Mouse (Mus musculus) stomach, postnatal 0 days (tissue): ENCODE measurements around the gene Sub1. TPM values are rescaled to one million over a fixed set of nuclear protein-coding genes. Genes with fewer than 3 reads are reported as not detected.

Experiments
- ATAC-seq: fragments of 200-750 bp; cut with Nextera tagmentation; 2 replicates; pipeline ENCODE4 v1.8.0; 2017; ENCODE audit not compliant: low FRiP score, low TSS enrichment
- DNase-seq: peaks from one replicate; pipeline ENCODE4 v3.0.0-alpha.2; 2016; ENCODE audit warnings: low spot score
- H3K27ac ChIP-seq: fragments of 300-500 bp; sonication (generic); replicated peaks from 2 replicates; pipeline ENCODE4 v1.5.1; 2014; ENCODE audit warnings: mild to moderate bottlenecking, control low read depth
- H3K27me3 ChIP-seq: fragments of 300-500 bp; sonication (generic); 2 replicates; pipeline ENCODE4 v1.6.1; 2014; ENCODE audit warnings: low read length; ENCODE audit not compliant: control insufficient read depth, insufficient read depth
- H3K36me3 ChIP-seq: fragments of 300-500 bp; sonication (generic); 2 replicates; pipeline ENCODE4 v1.6.1; 2014; ENCODE audit warnings: low read length, mixed read lengths; ENCODE audit not compliant: control insufficient read depth, insufficient read depth
- H3K4me1 ChIP-seq: fragments of 300-500 bp; sonication (generic); replicated peaks from 2 replicates; pipeline ENCODE4 v1.6.1; 2014; ENCODE audit warnings: antibody characterized with exemption; ENCODE audit not compliant: control insufficient read depth, insufficient read depth
- H3K4me2 ChIP-seq: fragments of 300-500 bp; sonication (generic); replicated peaks from 2 replicates; pipeline ENCODE4 v1.6.1; 2014; ENCODE audit warnings: low read depth, mild to moderate bottlenecking, control low read depth, moderate library complexity
- H3K4me3 ChIP-seq: fragments of 300-500 bp; sonication (generic); 2 replicates; pipeline ENCODE4 v1.5.1; 2014; ENCODE audit warnings: low read depth, low read length, control low read depth
- H3K9ac ChIP-seq: fragments of 300-500 bp; sonication (generic); 2 replicates; pipeline ENCODE4 v1.6.1; 2014; ENCODE audit warnings: mild to moderate bottlenecking, low read length, control low read depth, mixed read lengths
- H3K9me3 ChIP-seq: fragments of 300-500 bp; sonication (generic); 2 replicates; pipeline ENCODE4 v1.6.1; 2016; ENCODE audit warnings: low read length; ENCODE audit not compliant: control insufficient read depth
- CTCF ChIP-seq: IDR thresholded peaks from 2 replicates; pipeline ENCODE4 v1.5.1; 2016; ENCODE audit warnings: antibody characterized with exemption, low read depth, mild to moderate bottlenecking, moderate library complexity
- EP300 ChIP-seq: optimal IDR thresholded peaks from 2 replicates; pipeline ENCODE3; 2016; ENCODE audit warnings: antibody characterized with exemption
- WGBS: fragments of 180-500 bp; shearing (Covaris S2); extraction: QIAGEN DNeasy Blood & Tissue Kit; methylation state at CpG from one replicate; pipeline ENCODE4 v1.1.7; 2014; 5-methylcytosine and 5-hydroxymethylcytosine counted together
- polyA plus RNA-seq: library from polyadenylated mRNA; unstranded; fragments of >200 nt; fragmentation: Nextera tagmentation; extraction: Ambion mirVana; gene quantifications from 2 replicates; pipeline ENCODE4 v1.2.1, GENCODE M21; 2015

Sub1 gene
- polyA plus RNA-seq, 1 experiment from 2014 or later = 519 TPM

DNA sequence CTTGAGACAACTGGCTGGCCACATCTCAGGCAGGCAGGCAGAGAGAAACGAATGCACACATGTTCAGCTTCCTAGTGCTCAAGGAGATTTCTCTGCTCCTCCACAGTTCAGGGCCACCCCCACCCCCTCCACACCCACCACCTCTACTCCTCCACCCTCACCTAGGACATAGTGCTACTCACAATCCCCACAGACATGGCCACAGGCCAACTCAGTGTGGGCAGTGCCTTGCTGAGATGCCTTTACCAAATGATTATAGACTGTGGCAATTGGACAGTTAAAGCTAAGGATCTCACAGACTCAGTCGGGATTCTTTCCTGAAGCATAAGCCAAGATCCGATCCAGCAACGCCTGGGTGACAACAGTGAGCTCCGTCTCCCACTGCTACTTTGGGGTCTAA, 39.9 kb upstream of the Sub1 start:
- ATAC-seq (0 out of 2 replicates have a peak, but pooled peaks have one; percentile 25), DNase-seq (no peak)
- no peak overlapping the region for H3K4me2 ChIP-seq
- no peak for TF ChIP-seq CTCF
- H3K4me3 ChIP-seq = no peak overlapping the region
- H3K36me3 ChIP-seq = no peaks in the 10 kb centered on the region
- H3K27me3 ChIP-seq = no peaks in the 10 kb centered on the region
- H3K27ac ChIP-seq = no peak overlapping the region
- 56% methylated on average over 5 of the region's 5 CpGs for WGBS
- no peak overlapping the region for H3K9ac ChIP-seq
- no peaks in the 10 kb centered on the region for H3K4me1 ChIP-seq
- H3K9me3 ChIP-seq = no peaks in the 10 kb centered on the region

DNA sequence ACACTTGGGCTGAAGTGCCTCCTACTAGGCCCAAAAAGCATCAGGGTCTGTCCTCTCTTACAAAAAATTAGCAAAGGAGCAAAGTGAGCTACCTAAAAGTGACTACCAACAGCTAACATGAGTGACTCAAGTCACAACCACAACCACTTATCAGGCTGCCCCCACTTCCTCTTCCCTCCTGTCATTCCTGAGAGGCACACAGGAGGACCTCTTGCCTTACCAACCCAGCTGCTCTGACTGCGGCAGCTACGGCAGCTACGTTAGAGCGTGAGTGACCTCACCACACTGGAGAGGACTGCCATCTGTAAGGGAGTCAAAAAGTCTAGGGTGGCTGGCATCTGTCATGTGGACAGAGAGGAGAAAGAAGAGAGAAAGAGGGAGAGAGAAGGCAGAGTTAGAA, 37.5 kb upstream of the Sub1 start:
- TF ChIP-seq CTCF = no peak
- no peak for TF ChIP-seq EP300
- Histone ChIP-seq H3K4me3 (no peak overlapping the region), H3K27ac (no peak overlapping the region), H3K9ac (no peak overlapping the region), H3K36me3 (no peaks in the 10 kb centered on the region), H3K27me3 (no peaks in the 10 kb centered on the region), H3K4me1 (no peaks in the 10 kb centered on the region), H3K9me3 (no peaks in the 10 kb centered on the region), H3K4me2 (no peak overlapping the region)
- ATAC-seq (no peak), DNase-seq (no peak)
- 86% methylated on average over 4 of the region's 4 CpGs for WGBS

DNA sequence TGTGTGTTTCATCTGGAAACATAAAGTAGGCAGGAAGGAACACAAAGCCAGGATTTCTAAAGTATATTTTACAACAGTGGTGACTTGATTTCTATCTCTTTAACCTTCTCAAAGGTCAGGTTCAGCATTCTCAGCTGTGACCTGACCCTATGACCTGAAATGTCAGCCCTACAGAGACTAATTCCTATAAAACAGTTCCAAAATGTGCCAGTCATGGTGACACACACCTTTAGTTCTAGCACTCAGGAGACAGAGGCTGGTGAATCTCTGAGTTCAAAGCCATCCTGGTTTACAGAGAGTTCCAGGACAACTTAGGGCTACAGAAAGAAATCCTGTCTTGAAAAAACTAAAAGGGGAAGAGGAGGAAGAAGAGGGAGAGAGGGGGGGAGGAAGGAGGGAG, 36.4 kb upstream of the Sub1 start:
- TF ChIP-seq CTCF = no peak
- TF ChIP-seq EP300 = no peak
- no peak for ATAC-seq
- H3K4me3 ChIP-seq = no peak overlapping the region

DNA sequence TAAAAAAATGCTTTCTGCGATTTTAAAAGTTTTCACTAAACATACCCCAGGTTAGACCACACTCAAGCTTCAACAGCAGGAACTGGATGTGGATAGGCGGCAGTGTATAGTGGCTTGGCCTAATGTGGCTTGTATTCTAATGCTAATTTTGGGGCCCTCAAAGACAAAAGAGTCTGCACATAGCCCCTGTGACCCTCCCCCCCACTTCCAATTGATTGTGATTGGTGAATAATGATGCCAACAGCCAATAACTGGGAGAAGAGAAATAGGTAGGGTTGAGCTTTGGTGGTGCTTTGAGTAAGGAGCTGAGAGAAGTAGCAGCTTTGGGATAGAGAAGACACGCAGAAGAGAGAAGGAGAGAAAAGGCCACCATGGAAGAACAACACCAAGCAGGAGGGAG, 35.7 kb upstream of the Sub1 start:
- Histone ChIP-seq H3K36me3 (no peaks in the 10 kb centered on the region), H3K4me3 (no peak overlapping the region), H3K4me2 (no peak overlapping the region), H3K4me1 (no peaks in the 10 kb centered on the region), H3K9ac (no peak overlapping the region), H3K27me3 (no peaks in the 10 kb centered on the region), H3K27ac (no peak overlapping the region), H3K9me3 (no peaks in the 10 kb centered on the region)
- ATAC-seq (no peak), DNase-seq (no peak)
- 86% methylated on average over 3 of the region's 3 CpGs for WGBS
- TF ChIP-seq EP300 (no peak), CTCF (no peak)

More for the DNA sequence above, 36.4 kb upstream of the Sub1 start:
- no peaks in the 10 kb centered on the region for H3K36me3 ChIP-seq
- no peaks in the 10 kb centered on the region for H3K4me1 ChIP-seq
- no peak overlapping the region for H3K4me2 ChIP-seq
- no peak for DNase-seq
- H3K9me3 ChIP-seq = no peaks in the 10 kb centered on the region
- H3K9ac ChIP-seq = no peak overlapping the region
- H3K27ac ChIP-seq = no peak overlapping the region
- no peaks in the 10 kb centered on the region for H3K27me3 ChIP-seq

DNA sequence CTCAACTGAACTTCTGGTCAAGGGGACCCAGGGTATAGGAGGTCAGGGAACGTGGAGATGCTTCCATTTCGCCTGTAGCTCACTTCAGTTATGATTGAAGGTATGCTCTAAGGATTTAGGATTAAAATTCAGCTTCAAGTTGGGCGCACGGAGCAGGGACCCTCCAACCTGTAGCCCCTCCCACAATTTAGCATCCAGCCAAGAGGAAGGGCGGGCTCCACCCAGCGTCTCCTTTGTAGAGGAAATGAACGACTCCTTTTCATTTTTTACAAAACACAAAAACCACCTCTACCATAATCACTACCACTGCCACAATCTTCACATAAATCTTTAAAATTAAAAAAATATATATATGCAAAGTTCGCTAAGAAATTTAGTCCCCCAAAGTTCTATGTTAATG, 35.1 kb upstream of the Sub1 start:
- 90% methylated on average over 8 of the region's 8 CpGs for WGBS

DNA sequence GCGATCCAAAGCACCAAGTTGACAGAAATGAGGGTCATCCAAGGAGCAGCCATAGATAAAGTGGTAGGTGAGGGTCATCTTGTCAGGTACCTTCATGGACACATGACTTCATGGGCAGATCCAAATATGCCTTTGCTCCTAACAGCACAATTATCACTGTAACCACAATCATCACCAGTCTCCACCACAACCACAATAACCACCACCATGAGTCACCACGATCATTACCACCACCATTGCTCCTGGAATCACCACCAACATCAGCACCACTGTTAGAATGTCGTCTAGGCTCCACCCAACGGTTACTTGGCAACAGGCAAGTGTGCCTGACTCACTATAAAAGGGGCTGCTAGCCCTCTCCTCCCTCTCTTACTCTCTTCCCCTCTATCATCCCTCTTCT, 33.4 kb upstream of the Sub1 start:
- WGBS = 76% methylated on average over 4 of the region's 4 CpGs

More for the DNA sequence above, 35.1 kb upstream of the Sub1 start:
- Histone ChIP-seq H3K9ac (no peak overlapping the region), H3K4me2 (no peak overlapping the region), H3K27me3 (no peaks in the 10 kb centered on the region), H3K36me3 (no peaks in the 10 kb centered on the region), H3K9me3 (no peaks in the 10 kb centered on the region), H3K4me3 (no peak overlapping the region), H3K4me1 (no peaks in the 10 kb centered on the region), H3K27ac (no peak overlapping the region)
- DNase-seq = no peak
- TF ChIP-seq CTCF (no peak), EP300 (no peak)
- no peak for ATAC-seq

More for the DNA sequence above, 33.4 kb upstream of the Sub1 start:
- TF ChIP-seq EP300 = no peak
- TF ChIP-seq CTCF = no peak
- ATAC-seq (no peak), DNase-seq (no peak)
- Histone ChIP-seq H3K4me3 (no peak overlapping the region), H3K9me3 (no peaks in the 10 kb centered on the region), H3K27me3 (no peaks in the 10 kb centered on the region), H3K4me1 (no peaks in the 10 kb centered on the region), H3K9ac (no peak overlapping the region), H3K4me2 (no peak overlapping the region), H3K36me3 (no peaks in the 10 kb centered on the region), H3K27ac (no peak overlapping the region)
